In the genomic region with DNA sequence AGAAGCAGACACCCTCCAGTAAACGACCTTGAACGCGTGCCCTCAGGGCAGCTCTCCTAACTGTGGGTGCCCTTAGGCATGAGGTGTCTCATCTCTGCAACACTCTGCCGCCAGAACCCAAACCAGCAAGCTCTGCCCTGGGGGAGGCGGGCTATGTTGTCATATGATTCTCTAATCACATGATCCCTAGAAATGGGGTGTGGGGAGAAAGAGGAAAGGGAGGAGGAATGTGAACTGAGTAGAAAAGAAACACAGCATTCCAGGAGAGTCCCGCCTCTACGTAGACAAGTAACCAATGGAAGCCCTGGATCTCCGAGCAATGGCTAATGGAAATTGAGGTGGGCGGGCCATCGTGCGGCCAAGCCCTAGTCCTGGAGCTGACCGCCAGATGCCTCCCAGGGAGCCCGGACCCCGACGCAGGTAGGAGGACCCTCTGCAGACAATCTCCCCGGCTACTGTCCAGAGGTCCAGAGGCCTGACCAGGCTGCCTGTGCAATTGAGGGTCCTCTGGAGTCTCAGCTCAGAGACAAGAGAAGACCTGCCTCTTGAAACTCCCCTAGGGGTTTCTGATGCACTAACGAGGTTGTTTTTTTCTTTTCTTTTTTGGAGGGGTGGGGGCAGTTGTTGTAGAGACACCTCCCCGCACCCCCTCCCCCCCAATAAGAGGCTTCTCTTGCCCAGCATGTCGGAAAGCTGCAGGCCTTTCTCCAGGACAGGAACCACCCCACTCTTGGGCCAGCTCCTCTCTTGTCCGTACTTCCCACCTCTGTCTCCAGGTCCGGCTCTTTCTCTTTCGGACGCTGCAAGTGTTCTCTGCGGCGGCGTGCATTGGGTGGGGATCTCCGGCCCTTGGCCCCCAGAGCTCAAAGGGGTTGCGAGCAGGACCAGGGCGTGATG, we compare ENCODE assay signal across 8 mouse cellular contexts. TPM values are rescaled to one million over a fixed set of nuclear protein-coding genes. Genes with fewer than 3 reads are reported as not detected.
DNase-seq lines count a peak whose midpoint lies in the region; ATAC-seq and TF ChIP-seq lines count a peak whose summit lies in the region.

A gene (plus strand): TSS at position 195 of the 897 bp plus-strand sequence.

- peak within 1 kb of the TSS; percentile 62 for H3K9ac ChIP-seq in kidney, embryonic 14.5 days (ENCODE audit: low read depth, low read length)
- peak within 1 kb of the TSS; percentile 49 for H3K9ac ChIP-seq in limb, embryonic 14.5 days (ENCODE audit: low read depth, low read length, severe bottlenecking)
- peak within 1 kb of the TSS; percentile 63 for H3K9ac ChIP-seq in midbrain, embryonic 16.5 days (ENCODE audit: low read depth, low read length)

- H3K9me3 ChIP-seq in kidney, embryonic 14.5 days (ENCODE audit: control insufficient read depth, low read length): no peaks in the 10 kb centered on the region
- no peaks in the 10 kb centered on the region for H3K9me3 ChIP-seq in limb, embryonic 14.5 days (ENCODE audit: control insufficient read depth, low read length)
- H3K9me3 ChIP-seq in midbrain, embryonic 16.5 days (replicated peaks; ENCODE audit: control insufficient read depth, low read length, poor library complexity, severe bottlenecking): no peaks in the 10 kb centered on the region

- H3K4me3 ChIP-seq in C2C12 (ENCODE audit: insufficient read depth, poor library complexity, severe bottlenecking): peak within 1 kb of the TSS; percentile 72
- peak within 1 kb of the TSS; percentile 65 for H3K4me3 ChIP-seq in kidney, embryonic 14.5 days (ENCODE audit: low read length)
- peak within 1 kb of the TSS; percentile 63 for H3K4me3 ChIP-seq in limb, embryonic 14.5 days (replicated peaks; ENCODE audit: low read length)
- peak within 1 kb of the TSS; percentile 64 for H3K4me3 ChIP-seq in midbrain, embryonic 16.5 days (ENCODE audit: low read depth, low read length)
- H3K4me3 ChIP-seq in spleen, adult 2 months (ENCODE audit: extremely low read depth, insufficient read depth, insufficient read length): peak within 1 kb of the TSS; percentile 66

- no peak for TF ChIP-seq CTCF in C2C12 (IDR thresholded peaks at IDR 0.05; ENCODE audit: control insufficient read depth, insufficient read depth, insufficient read length)
- no peak for TF ChIP-seq CTCF in spleen, adult 2 months (IDR thresholded peaks at IDR 0.05; ENCODE audit: extremely low read depth, insufficient read depth, insufficient read length, insufficient replicate concordance)

- H3K27ac ChIP-seq in kidney, embryonic 14.5 days (ENCODE audit: low read depth, low read length): peak within 1 kb of the TSS; percentile 80
- H3K27ac ChIP-seq in limb, embryonic 14.5 days (replicated peaks; ENCODE audit: low read depth, low read length): peak within 1 kb of the TSS; percentile 67
- peak within 1 kb of the TSS; percentile 67 for H3K27ac ChIP-seq in midbrain, embryonic 16.5 days (ENCODE audit: low read length)
- peak within 1 kb of the TSS; percentile 62 for H3K27ac ChIP-seq in spleen, adult 2 months (ENCODE audit: insufficient read depth, low read length)

- H3K79me2 ChIP-seq in C2C12 (ENCODE audit: control insufficient read depth, insufficient read depth): peaks cover 8% of the 10 kb centered on the region

- no peak for TF ChIP-seq POLR2A in limb, embryonic 14.5 days (IDR thresholded peaks at IDR 0.05; ENCODE audit: borderline replicate concordance, extremely low read depth, insufficient read depth, insufficient read length)
- TF ChIP-seq POLR2A in spleen, adult 2 months (IDR thresholded peaks at IDR 0.05; ENCODE audit: low read depth, low read length): peak; percentile 10; the same call in 1 of the 2 replicates

- no peaks in the 10 kb centered on the region for H3K27me3 ChIP-seq in C2C12 (ENCODE audit: control insufficient read depth, insufficient read depth, insufficient read length)
- no peaks in the 10 kb centered on the region; the same call in 1 of the 2 replicates for H3K27me3 ChIP-seq in kidney, embryonic 14.5 days (ENCODE audit: control insufficient read depth, insufficient read depth, low read length)
- no peaks in the 10 kb centered on the region for H3K27me3 ChIP-seq in limb, embryonic 14.5 days (ENCODE audit: control insufficient read depth, insufficient read depth, low read length)
- H3K27me3 ChIP-seq in midbrain, embryonic 16.5 days (ENCODE audit: control insufficient read depth, insufficient read depth, low read depth, low read length): no peaks in the 10 kb centered on the region
- H3K27me3 ChIP-seq in spleen, adult 2 months (ENCODE audit: control insufficient read depth, insufficient read depth, low read length): no peaks in the 10 kb centered on the region

- no peaks in the 10 kb centered on the region for H3K79me3 ChIP-seq in C2C12 (ENCODE audit: low read depth)

- H3K4me1 ChIP-seq in kidney, embryonic 14.5 days (ENCODE audit: control insufficient read depth, insufficient read depth, low read length): peaks cover 16% of the 10 kb centered on the region
- peaks cover 9% of the 10 kb centered on the region for H3K4me1 ChIP-seq in limb, embryonic 14.5 days (ENCODE audit: control insufficient read depth, insufficient read depth, low read length)
- peaks cover 11% of the 10 kb centered on the region for H3K4me1 ChIP-seq in midbrain, embryonic 16.5 days (ENCODE audit: control insufficient read depth, insufficient read depth, low read length)
- H3K4me1 ChIP-seq in spleen, adult 2 months (ENCODE audit: control insufficient read depth, insufficient read depth, insufficient read length): peaks cover 19% of the 10 kb centered on the region; the same call in 1 of the 2 replicates

- H3K4me2 ChIP-seq in kidney, embryonic 14.5 days (replicated peaks; ENCODE audit: low read depth, low read length): peak within 1 kb of the TSS; percentile 89
- H3K4me2 ChIP-seq in limb, embryonic 14.5 days (replicated peaks; ENCODE audit: low read depth, low read length, severe bottlenecking): peak within 1 kb of the TSS; percentile 86
- peak within 1 kb of the TSS; percentile 99 for H3K4me2 ChIP-seq in midbrain, embryonic 16.5 days (ENCODE audit: low read length)

- peak; percentile 99 for DNase-seq in brain, adult 2 months (ENCODE audit: low read depth, low spot score)
- DNase-seq in heart, adult 9 months (ENCODE audit: low spot score in 2 of 2): peak; percentile 96 to 97
- peak; percentile 98 for DNase-seq in limb, embryonic 14.5 days (ENCODE audit: low spot score)
- DNase-seq in spleen, adult 2 months (ENCODE audit: low read depth in 1 of 2, low spot score in 2 of 2): peak in 1 of 2 experiments; percentile 73

- H3K36me3 ChIP-seq in C2C12 (ENCODE audit: control insufficient read depth, insufficient read depth): peaks cover 16% of the 10 kb centered on the region
- H3K36me3 ChIP-seq in kidney, embryonic 14.5 days (ENCODE audit: control insufficient read depth, insufficient read depth, low read length): peaks cover 14% of the 10 kb centered on the region
- peaks cover 24% of the 10 kb centered on the region for H3K36me3 ChIP-seq in limb, embryonic 14.5 days (ENCODE audit: control insufficient read depth, insufficient read depth, low read length)
- peaks cover 7% of the 10 kb centered on the region for H3K36me3 ChIP-seq in midbrain, embryonic 16.5 days (ENCODE audit: control insufficient read depth, insufficient read depth, low read length)
- no peaks in the 10 kb centered on the region for H3K36me3 ChIP-seq in spleen, adult 2 months (ENCODE audit: control insufficient read depth, insufficient read depth, low read length)

- under 1% methylated on average over 29 of the region's 29 CpGs for WGBS in kidney, embryonic 14.5 days
- under 1% methylated on average over 29 of the region's 29 CpGs for WGBS in limb, embryonic 14.5 days
- 1% methylated on average over 29 of the region's 29 CpGs for WGBS in midbrain, embryonic 16.5 days
- 1% methylated on average over 29 of the region's 29 CpGs for WGBS in spleen, adult 2 months

- H3ac ChIP-seq in C2C12 (ENCODE audit: control insufficient read depth, insufficient read length, low read depth): peak within 1 kb of the TSS; percentile 83

- ATAC-seq in erythroblast, adult 5-6 weeks (replicated peaks; ENCODE audit: low FRiP score, poor library complexity, severe bottlenecking): peak; percentile 87
- peak; percentile 95 for ATAC-seq in kidney, embryonic 14.5 days (ENCODE audit: low FRiP score, low TSS enrichment)
- ATAC-seq in limb, embryonic 14.5 days (ENCODE audit: low FRiP score, low read depth): peak; percentile 95
- ATAC-seq in midbrain, embryonic 16.5 days: peak; percentile 89

TF ChIP-seq in C2C12, 6 proteins besides CTCF, POLR2A, EP300 and RAD21:
- TF ChIP-seq FOSL1 (IDR thresholded peaks at IDR 0.05; ENCODE audit: insufficient read depth, low read length, poor library complexity, severe bottlenecking): no peak
- no peak for TF ChIP-seq MYOD1 (IDR thresholded peaks at IDR 0.05; ENCODE audit: control insufficient read depth, insufficient read length, low read depth)
- no peak for TF ChIP-seq CEBPB (IDR thresholded peaks at IDR 0.05; ENCODE audit: low read depth)
- TF ChIP-seq MYOG (IDR thresholded peaks at IDR 0.05; ENCODE audit: control insufficient read depth, extremely low read depth, insufficient read length): no peak
- peak; percentile 97 for TF ChIP-seq USF1 (IDR thresholded peaks at IDR 0.05; ENCODE audit: low read depth)
- TF ChIP-seq MAX (IDR thresholded peaks at IDR 0.05): peak; percentile 39

RNA-seq across cellular contexts. Expression of the gene that starts here (rescaled TPM):
- 79.1 TPM for polyA plus RNA-seq in C2C12 (2012; fragmentation: generic; extraction: Trizol)
- 85.7 and 90.1 TPM in 2 replicates for total RNA-seq in erythroblast, adult 5-6 weeks (2015; ENCODE audit: low replicate concordance)
- 26.3 and 56.1 TPM in 2 replicates for total RNA-seq in erythroblast, adult 5-6 weeks (2017; ENCODE audit: low replicate concordance)
- 81.0 and 103 TPM in 2 replicates for polyA plus RNA-seq in kidney, embryonic 14.5 days (2014; fragmentation: Nextera tagmentation; extraction: Ambion mirVana)
- polyA plus RNA-seq in limb, embryonic 14.5 days (2012; rRNA removed): 120 and 135 TPM in 2 replicates
- 118 and 133 TPM in 2 replicates for polyA plus RNA-seq in limb, embryonic 14.5 days (2014; fragmentation: Nextera tagmentation; extraction: Ambion mirVana)
- 65.2 and 75.8 TPM in 2 replicates for polyA plus RNA-seq in midbrain, embryonic 16.5 days (2015; fragmentation: Nextera tagmentation; extraction: Ambion mirVana)
- 232 and 240 TPM in 2 replicates for polyA plus RNA-seq in spleen, adult 2 months (2012; rRNA removed)
